Mouse (Mus musculus): ENCODE measurements around the gene Klhl2. TPM values are rescaled to one million over a fixed set of nuclear protein-coding genes. Genes with fewer than 3 reads are reported as not detected.

The Klhl2 gene
- polyA plus RNA-seq, 1 experiment from 2014 or later, result 42.3 TPM

DNA sequence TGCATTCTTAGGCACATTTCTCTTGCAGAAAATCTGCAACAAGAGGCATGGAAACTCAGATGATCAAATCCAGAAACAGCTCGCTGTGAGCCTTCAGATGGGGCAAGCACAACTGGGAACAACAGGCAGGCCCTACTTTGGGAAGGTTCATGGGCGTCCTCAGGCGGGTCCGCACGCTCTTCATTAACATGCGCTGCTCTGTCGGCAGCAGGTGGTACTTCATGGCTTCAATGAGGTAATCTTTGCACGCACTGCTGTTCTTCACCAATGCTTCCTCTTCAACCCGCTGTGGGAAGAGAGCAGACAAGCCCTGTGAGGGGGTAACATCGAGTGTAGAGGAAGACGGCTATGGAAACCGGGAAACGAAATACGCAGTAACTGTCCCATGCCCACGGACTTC, 91.9 kb downstream of the Klhl2 start:
- Histone ChIP-seq H3K9me3 (no peaks in the 10 kb centered on the region), H3K9ac (replicated peaks) (no peak overlapping the region), H3K27ac (replicated peaks) (no peak overlapping the region), H3K36me3 (peaks cover 18% of the 10 kb centered on the region; the same call in 1 of the 2 replicates), H3K4me1 (peaks cover 8% of the 10 kb centered on the region; the same call in 1 of the 2 replicates), H3K27me3 (no peaks in the 10 kb centered on the region), H3K4me2 (replicated peaks) (no peak overlapping the region), H3K4me3 (no peak overlapping the region)
- ATAC-seq (replicated peaks), result no peak
- WGBS, result 94% methylated on average over 15 of the region's 15 CpGs

DNA sequence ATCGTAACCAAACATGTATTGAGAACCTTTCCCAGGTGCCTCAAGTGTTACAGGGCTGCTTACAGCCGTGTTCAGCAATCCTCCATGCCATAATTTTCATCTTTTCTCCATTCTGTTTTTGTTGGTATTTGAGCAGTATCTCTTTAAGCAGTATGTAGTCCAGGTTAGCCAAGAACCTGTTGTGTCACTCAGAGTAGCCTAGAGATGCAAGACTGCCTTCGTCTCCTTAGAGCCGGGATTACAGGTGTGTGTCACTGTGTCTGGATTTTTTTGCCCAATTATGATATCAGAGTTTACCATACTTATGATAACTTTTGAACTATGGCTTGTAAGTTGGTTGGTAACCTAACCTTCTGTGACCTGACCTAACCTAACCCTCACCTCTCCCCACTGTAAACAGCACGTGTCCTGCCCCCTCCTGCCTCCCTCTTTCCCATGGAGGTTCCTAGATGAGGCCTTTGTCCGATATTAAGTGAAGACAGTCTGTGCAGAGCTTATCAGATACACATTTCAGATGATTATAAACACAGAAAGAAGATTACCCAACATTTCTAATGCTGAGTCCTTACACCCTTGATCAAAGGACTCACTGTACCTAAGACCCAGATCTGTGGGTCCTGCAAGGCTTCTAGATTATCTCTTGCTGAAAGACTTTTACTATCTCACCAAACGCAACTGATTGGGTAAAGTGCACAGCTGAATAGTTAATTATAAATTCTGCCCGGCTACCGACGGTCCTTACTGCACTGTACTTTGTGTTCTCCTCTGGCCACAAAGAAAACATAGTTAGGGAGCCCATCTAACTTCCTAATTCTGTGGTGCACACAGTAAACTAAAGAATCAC, 103.4 kb downstream of the Klhl2 start:
- Histone ChIP-seq H3K4me2 (replicated peaks) (no peak overlapping the region), H3K27ac (replicated peaks) (no peak overlapping the region), H3K9me3 (no peaks in the 10 kb centered on the region), H3K27me3 (no peaks in the 10 kb centered on the region), H3K4me3 (no peak overlapping the region), H3K4me1 (no peaks in the 10 kb centered on the region), H3K36me3 (peaks cover 14% of the 10 kb centered on the region), H3K9ac (replicated peaks) (no peak overlapping the region)
- WGBS, result 82% methylated on average over 10 of the region's 10 CpGs
- ATAC-seq (replicated peaks), result no peak

DNA sequence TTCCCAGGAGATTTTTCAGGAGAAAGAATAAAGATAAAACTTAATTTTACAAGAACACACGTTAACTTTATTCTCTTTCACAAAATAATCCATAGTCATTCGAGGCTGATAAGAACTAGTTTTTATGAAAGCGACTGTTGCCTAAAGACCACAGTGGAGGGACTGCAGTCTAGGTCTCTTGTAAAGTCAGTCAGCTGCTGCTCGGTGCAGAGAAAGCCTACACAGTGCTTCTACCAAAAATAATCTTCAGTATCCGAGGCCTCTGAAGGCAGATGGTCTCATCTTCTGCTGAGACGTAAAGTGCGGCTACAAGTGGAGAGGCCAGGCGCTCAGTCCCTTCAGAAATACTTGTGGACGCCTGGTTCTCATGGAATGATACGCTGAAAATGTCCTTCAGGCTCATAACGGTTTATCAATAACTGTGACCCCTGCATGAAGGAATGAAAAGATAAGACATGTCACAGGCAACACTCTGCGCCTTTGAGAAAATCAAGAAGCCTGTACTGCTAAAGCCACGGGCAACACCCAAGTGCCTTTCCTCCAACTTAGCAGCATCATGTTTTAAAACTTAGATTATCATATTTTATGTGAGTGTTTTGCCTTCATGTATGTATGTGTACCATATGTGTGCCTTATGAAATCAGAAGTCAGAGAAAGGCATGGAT, 109.1 kb downstream of the Klhl2 start:
- peaks cover 7% of the 10 kb centered on the region; the same call in 1 of the 2 replicates for H3K4me1 ChIP-seq

DNA sequence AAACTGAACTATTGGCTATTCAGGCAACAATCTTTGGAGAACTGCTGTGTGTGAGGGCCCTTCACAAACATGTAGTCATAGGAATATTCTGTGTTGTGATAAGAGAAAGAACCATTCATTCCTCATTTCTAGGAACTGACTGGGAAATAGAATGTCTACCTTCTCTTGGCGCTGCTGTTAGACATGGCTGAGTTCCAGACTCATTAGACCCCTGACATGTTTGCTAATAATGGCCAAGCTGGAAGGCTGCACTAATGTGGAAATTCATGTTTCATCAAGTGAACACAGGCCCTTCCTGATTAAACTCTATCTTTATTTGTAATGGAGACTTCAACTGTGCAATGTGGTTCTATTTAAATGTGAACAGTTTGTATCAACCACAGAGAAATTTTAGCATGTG, 110.9 kb downstream of the Klhl2 start:
- no peaks in the 10 kb centered on the region for H3K9me3 ChIP-seq
- no peak overlapping the region for H3K27ac ChIP-seq (replicated peaks)
- peaks cover 12% of the 10 kb centered on the region; the same call in 1 of the 2 replicates for H3K4me1 ChIP-seq
- no peak overlapping the region for H3K4me3 ChIP-seq
- H3K27me3 ChIP-seq, result no peaks in the 10 kb centered on the region
- H3K36me3 ChIP-seq, result peaks cover 8% of the 10 kb centered on the region; the same call in 1 of the 2 replicates
- no peak overlapping the region for H3K9ac ChIP-seq (replicated peaks)
- 32% methylated on average over 1 of the region's 1 CpGs for WGBS
- no peak for ATAC-seq (replicated peaks)
- H3K4me2 ChIP-seq (replicated peaks), result no peak overlapping the region

More for the DNA sequence above, 109.1 kb downstream of the Klhl2 start:
- Histone ChIP-seq H3K4me2 (replicated peaks) (no peak overlapping the region), H3K9ac (replicated peaks) (no peak overlapping the region), H3K9me3 (no peaks in the 10 kb centered on the region), H3K4me3 (no peak overlapping the region), H3K27me3 (no peaks in the 10 kb centered on the region), H3K27ac (replicated peaks) (no peak overlapping the region), H3K36me3 (peaks cover 8% of the 10 kb centered on the region; the same call in 1 of the 2 replicates)
- ATAC-seq (replicated peaks), result no peak
- WGBS, result 95% methylated on average over 13 of the region's 13 CpGs

DNA sequence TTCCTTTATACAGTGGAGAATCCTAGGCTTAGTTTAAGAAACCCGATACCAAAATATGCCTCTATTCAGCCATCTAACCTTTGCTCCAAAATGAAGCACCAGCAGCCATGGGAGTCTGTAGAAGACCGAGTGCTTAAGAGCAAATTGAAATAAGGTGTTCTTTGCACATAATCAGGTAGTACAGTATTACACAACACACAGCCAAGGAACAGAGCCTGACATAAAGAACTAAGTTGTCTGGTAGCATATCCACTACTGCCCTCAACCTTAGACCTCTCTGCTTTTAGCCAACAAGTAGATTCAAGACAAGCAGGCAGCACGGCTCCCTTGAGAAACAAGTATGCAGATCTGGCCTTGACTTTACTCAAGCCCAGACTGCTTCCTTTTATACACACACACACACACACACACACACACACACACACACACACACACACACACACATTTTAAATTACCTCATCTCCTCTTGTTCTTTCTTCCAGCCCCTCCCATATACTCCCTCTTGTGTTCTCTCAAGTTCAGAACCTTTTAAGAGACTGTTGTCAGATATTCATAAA, 113.0 kb downstream of the Klhl2 start:
- 89% methylated on average over 3 of the region's 3 CpGs for WGBS
- H3K9me3 ChIP-seq, result no peaks in the 10 kb centered on the region

DNA sequence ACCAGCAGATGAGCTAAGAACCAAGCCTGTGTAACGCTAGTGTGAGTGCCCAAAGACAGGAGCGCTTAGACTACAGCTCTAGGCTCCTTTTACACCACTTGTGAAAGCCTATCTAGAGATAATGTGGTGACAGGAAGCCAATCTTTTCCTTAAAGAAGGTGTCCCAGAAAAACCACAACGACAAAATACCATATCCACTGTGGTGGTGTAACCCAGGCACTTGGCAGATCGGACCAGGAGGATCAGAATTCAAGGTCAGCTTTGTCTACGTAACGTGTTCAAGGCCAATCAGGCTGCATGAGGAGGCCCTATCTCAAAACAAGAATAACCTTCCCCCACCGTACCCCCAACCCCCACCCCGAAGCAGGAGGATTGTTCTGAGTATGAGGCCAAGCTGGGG, 114.7 kb downstream of the Klhl2 start:
- Histone ChIP-seq H3K9me3 (no peaks in the 10 kb centered on the region), H3K4me1 (peaks cover 37% of the 10 kb centered on the region), H3K4me3 (no peak overlapping the region), H3K27ac (replicated peaks) (no peak overlapping the region), H3K36me3 (peaks cover 7% of the 10 kb centered on the region), H3K9ac (replicated peaks) (no peak overlapping the region), H3K4me2 (replicated peaks) (no peak overlapping the region), H3K27me3 (no peaks in the 10 kb centered on the region)
- 91% methylated on average over 8 of the region's 8 CpGs for WGBS
- no peak for ATAC-seq (replicated peaks)

More for the DNA sequence above, 113.0 kb downstream of the Klhl2 start:
- ATAC-seq (replicated peaks), result no peak
- Histone ChIP-seq H3K4me2 (replicated peaks) (no peak overlapping the region), H3K27ac (replicated peaks) (no peak overlapping the region), H3K4me1 (peaks cover 22% of the 10 kb centered on the region), H3K4me3 (no peak overlapping the region), H3K27me3 (no peaks in the 10 kb centered on the region), H3K36me3 (0 out of 2 replicates have a peak, but pooled peaks cover 4% of the 10 kb centered on the region), H3K9ac (replicated peaks) (no peak overlapping the region)

DNA sequence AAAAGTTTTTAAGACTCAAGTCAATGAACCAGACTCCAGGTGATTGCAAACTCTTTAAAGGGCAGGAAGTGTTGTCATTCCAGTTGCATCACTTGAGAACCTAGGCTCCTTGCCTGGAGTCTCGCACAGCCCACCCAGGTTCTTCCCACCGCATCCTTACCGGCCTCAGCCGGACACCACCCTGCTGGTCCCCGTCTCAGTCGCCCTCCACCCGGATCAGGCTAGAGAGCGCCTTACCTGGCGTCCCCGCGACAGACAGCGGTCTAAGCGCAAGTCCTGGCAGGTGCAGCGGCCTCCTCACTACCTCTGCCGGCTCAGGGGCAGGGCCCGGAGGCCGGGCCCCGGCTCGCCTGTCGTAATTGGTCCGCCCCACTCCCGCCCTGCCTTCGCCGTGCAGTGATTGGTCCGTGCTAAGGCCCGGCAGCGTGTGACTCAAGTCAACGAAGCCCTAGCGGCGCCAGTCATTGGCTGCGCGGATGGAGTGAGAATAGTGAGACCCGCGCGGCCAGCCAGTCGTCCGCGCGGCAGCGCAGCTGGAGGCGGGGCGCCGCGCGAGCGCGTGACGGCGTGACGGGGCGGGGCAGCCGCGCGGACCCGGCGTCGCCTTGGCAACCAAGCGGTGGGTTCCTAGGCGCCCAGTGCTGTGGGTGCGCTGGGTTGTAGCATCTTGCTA, 116.4 kb downstream of the Klhl2 start, which contains the start of gene Msmo1:
Gene Msmo1 (minus strand): TSS at position 522 of the 673 bp plus-strand sequence.
- H3K4me3 ChIP-seq, result peak within 1 kb of the TSS; percentile 66
- no peaks in the 10 kb centered on the region for H3K9me3 ChIP-seq
- peak; percentile 100 for ATAC-seq (replicated peaks)
- H3K27ac ChIP-seq (replicated peaks), result peak within 1 kb of the TSS; percentile 85
- peaks cover 14% of the 10 kb centered on the region for H3K36me3 ChIP-seq
- no peaks in the 10 kb centered on the region for H3K27me3 ChIP-seq
- H3K4me2 ChIP-seq (replicated peaks), result peak within 1 kb of the TSS; percentile 60
- peak within 1 kb of the TSS; percentile 72 for H3K9ac ChIP-seq (replicated peaks)
- WGBS, result under 1% methylated on average over 60 of the region's 60 CpGs
- H3K4me1 ChIP-seq, result peaks cover 44% of the 10 kb centered on the region

DNA sequence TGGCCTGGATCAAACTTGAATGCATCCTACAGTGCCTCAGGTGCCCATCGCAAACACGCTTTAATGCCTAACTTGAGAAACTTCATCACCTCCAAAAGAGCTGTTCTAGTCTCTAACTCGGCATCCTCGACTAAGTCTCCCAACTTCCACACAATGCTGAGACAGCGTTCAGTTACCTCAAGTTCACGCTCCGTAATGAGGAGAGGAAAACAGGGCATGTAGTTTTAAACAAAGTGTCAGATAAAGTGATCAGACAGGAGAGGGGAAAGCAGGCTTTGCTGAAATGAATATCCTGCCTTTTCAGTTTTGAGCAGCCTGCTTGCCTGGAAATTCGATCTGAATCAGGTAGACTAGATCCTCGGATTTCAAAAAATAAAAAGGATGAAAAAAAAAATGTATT, 117.2 kb downstream of the Klhl2 start:
- Histone ChIP-seq H3K9ac (replicated peaks) (peak overlapping the region; percentile 72), H3K4me1 (peaks cover 48% of the 10 kb centered on the region), H3K9me3 (no peaks in the 10 kb centered on the region), H3K4me2 (replicated peaks) (peak overlapping the region; percentile 60), H3K4me3 (peak overlapping the region; percentile 66), H3K36me3 (peaks cover 15% of the 10 kb centered on the region), H3K27me3 (no peaks in the 10 kb centered on the region), H3K27ac (replicated peaks) (peak overlapping the region; percentile 85)
- 4% methylated on average over 9 of the region's 9 CpGs for WGBS
- ATAC-seq (replicated peaks), result no peak

DNA sequence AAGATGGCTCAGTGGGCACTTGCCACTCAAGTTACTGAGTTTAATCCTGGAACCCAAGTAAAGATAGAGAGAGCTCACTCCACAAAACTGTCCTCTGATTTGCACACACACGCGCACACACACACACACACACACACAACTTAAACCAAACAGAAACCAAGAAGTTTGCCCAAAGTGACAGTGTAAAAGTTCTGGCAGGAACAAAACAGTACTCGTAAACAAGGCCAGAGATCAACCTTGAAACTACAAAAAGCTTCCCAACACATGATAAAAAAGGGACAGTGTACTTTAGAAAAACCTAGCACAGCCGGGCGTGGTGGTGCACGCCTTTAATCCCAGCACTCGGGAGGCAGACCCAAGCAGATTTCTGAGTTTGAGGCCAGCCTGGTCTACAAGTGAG, 121.7 kb downstream of the Klhl2 start:
- H3K9ac ChIP-seq (replicated peaks), result no peak overlapping the region
- no peak for ATAC-seq (replicated peaks)
- H3K36me3 ChIP-seq, result peaks cover 44% of the 10 kb centered on the region
- H3K4me1 ChIP-seq, result peaks cover 45% of the 10 kb centered on the region
- no peak overlapping the region for H3K27ac ChIP-seq (replicated peaks)
- H3K4me3 ChIP-seq, result no peak overlapping the region
- no peaks in the 10 kb centered on the region for H3K27me3 ChIP-seq
- H3K4me2 ChIP-seq (replicated peaks), result no peak overlapping the region
- WGBS, result 93% methylated on average over 7 of the region's 7 CpGs
- no peaks in the 10 kb centered on the region for H3K9me3 ChIP-seq

DNA sequence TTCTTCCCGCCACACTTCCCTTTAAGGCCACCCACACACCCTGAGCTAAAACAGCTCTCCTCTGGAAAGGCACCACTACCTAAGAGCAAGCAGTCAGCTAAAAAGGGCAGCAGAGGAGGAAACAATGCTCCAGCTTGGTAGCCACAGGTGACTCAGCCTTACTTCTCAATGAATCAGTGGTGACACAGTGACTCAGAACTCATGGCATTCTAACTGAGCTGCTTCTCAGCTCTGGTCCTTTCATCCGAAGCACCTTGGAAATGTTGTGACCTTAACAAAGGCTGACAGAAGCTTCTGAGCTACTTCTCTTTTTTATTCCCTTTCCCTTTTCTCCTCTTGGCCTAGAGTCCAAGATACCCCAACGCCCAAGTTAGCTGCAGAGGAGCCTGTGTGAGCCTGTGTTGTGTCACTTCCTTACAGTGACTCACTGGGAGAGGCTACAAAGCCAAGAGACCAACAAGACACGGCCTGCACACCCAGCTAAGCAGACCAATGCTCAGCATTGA, 123.6 kb downstream of the Klhl2 start:
- Histone ChIP-seq H3K4me2 (replicated peaks) (no peak overlapping the region), H3K27ac (replicated peaks) (no peak overlapping the region), H3K9me3 (no peaks in the 10 kb centered on the region), H3K9ac (replicated peaks) (no peak overlapping the region), H3K27me3 (no peaks in the 10 kb centered on the region), H3K4me3 (no peak overlapping the region), H3K36me3 (peaks cover 56% of the 10 kb centered on the region), H3K4me1 (peaks cover 30% of the 10 kb centered on the region)
- no peak for ATAC-seq (replicated peaks)
- 86% methylated on average over 4 of the region's 4 CpGs for WGBS

DNA sequence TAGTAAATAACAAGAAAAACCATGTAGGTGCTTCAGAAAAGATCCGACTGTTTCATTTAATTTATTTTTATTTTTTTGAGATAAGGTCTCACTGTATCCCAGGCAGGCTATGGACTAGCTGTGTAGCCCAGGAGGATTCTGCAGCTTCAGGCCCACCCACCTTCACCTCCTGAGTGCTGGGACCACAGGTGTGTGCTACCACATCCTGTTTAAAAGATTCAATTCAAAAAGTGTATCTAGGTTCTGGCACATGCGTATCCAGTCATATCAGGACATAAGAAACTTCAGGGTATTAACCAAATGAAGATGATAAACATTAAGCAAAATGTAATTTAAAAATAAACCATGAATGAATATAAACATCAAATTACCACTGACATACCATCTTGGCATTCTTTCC, 126.6 kb downstream of the Klhl2 start:
- Histone ChIP-seq H3K36me3 (peaks cover 68% of the 10 kb centered on the region), H3K27ac (replicated peaks) (no peak overlapping the region), H3K9me3 (no peaks in the 10 kb centered on the region), H3K27me3 (no peaks in the 10 kb centered on the region), H3K4me1 (peaks cover 6% of the 10 kb centered on the region), H3K4me3 (no peak overlapping the region), H3K9ac (replicated peaks) (no peak overlapping the region), H3K4me2 (replicated peaks) (no peak overlapping the region)
- no peak for ATAC-seq (replicated peaks)
- 96% methylated on average over 2 of the region's 2 CpGs for WGBS
